Mouse (Mus musculus) kidney, adult 2 months (tissue): ENCODE measurements at regions not wholly inside any gene's neighbourhood (a gene's known extent, or its start where the extent isn't known, plus 50 kb on each side); places are given as distances from the start of the nearest gene placed in this dataset.

Experiments used
- DNase-seq: peaks from one replicate; pipeline ENCODE4 v3.0.0; 2021
- H3K27ac ChIP-seq: fragments of 200-500 bp; 2 replicates; pipeline ENCODE4 v1.5.1; 2012; ENCODE audit warnings: low read depth, low read length, control low read depth, inconsistent platforms; ENCODE audit not compliant: insufficient read depth
- H3K27me3 ChIP-seq: fragments of 200-500 bp; replicated peaks from 2 replicates; pipeline ENCODE4 v1.6.1; 2012; ENCODE audit warnings: mild to moderate bottlenecking, moderate library complexity, low read length, inconsistent platforms; ENCODE audit not compliant: control insufficient read depth, insufficient read depth
- H3K36me3 ChIP-seq: fragments of 200-500 bp; 2 replicates; pipeline ENCODE4 v1.6.1; 2012; ENCODE audit warnings: mild to moderate bottlenecking, moderate library complexity, low read length, inconsistent platforms; ENCODE audit not compliant: control insufficient read depth, insufficient read depth
- H3K4me1 ChIP-seq: fragments of 200-500 bp; 2 replicates; pipeline ENCODE4 v1.6.1; 2011; ENCODE audit warnings: low read length; ENCODE audit not compliant: control insufficient read depth, insufficient read depth
- H3K4me3 ChIP-seq: fragments of 200-500 bp; 2 replicates; pipeline ENCODE4 v1.5.1; 2011; ENCODE audit warnings: mild to moderate bottlenecking, low read depth, low read length, control low read depth; ENCODE audit not compliant: insufficient read depth
- CTCF ChIP-seq: fragments of 200-500 bp; conservative IDR thresholded peaks from 2 replicates; pipeline ENCODE4 v1.5.1; 2011; ENCODE audit warnings: low read depth, mild to moderate bottlenecking, control low read depth, low read length, moderate library complexity, mixed read lengths; ENCODE audit not compliant: insufficient read depth, insufficient read length
- POLR2A ChIP-seq: fragments of 200-500 bp; IDR thresholded peaks from one replicate; pipeline ENCODE4 v1.6.1; 2011; ENCODE audit warnings: low read depth, low read length, control low read depth
- WGBS: fragments of 180-500 bp; shearing (Covaris S2); methylation state at CpG from one replicate; pipeline ENCODE4 v1.1.7; 2018; 5-methylcytosine and 5-hydroxymethylcytosine counted together

GRCm38 (mm10) chr2:136449265-136449664, 52.4 kb upstream of the Ankef1 start:
- DNase-seq: peak; percentile 47
- no peak overlapping the region for H3K27ac ChIP-seq
- no peaks in the 10 kb centered on the region for H3K27me3 ChIP-seq
- no peak overlapping the region for H3K4me3 ChIP-seq
- 12% methylated on average over 1 of the region's 1 CpGs for WGBS
- no peaks in the 10 kb centered on the region for H3K4me1 ChIP-seq
- H3K36me3 ChIP-seq: no peaks in the 10 kb centered on the region
- TF ChIP-seq POLR2A (no peak), CTCF (0 out of 2 replicates have a peak, but pooled peaks have one; percentile 12)
